Mouse (Mus musculus) hindbrain, embryonic 13.5 days (tissue): Measurements from ENCODE around the gene Ttc6. TPM values are rescaled to one million over a fixed set of nuclear protein-coding genes. Genes with fewer than 3 reads are reported as not detected.
A peak's percentile ranks its signal among the peaks of the same experiment; 100 is the strongest.

Source experiments
- ATAC-seq: fragments of 200-750 bp; cut with Nextera tagmentation; 2 replicates; pipeline ENCODE4 v1.8.0; 2017; ENCODE audit warnings: moderate TSS enrichment; ENCODE audit not compliant: low FRiP score
- H3K27ac ChIP-seq: fragments of 300-500 bp; sonication (generic); 2 replicates; pipeline ENCODE4 v1.5.1; 2015; ENCODE audit warnings: inconsistent platforms, mild to moderate bottlenecking, moderate library complexity
- H3K27me3 ChIP-seq: fragments of 300-500 bp; sonication (generic); 2 replicates; pipeline ENCODE4 v1.6.1; 2015; ENCODE audit warnings: mild to moderate bottlenecking, inconsistent platforms
- H3K36me3 ChIP-seq: fragments of 300-500 bp; sonication (generic); 2 replicates; pipeline ENCODE4 v1.6.1; 2015; ENCODE audit warnings: mild to moderate bottlenecking, inconsistent platforms
- H3K4me1 ChIP-seq: fragments of 300-500 bp; sonication (generic); replicated peaks from 2 replicates; pipeline ENCODE4 v1.6.1; 2015; ENCODE audit warnings: inconsistent platforms
- H3K4me2 ChIP-seq: fragments of 300-500 bp; sonication (generic); 2 replicates; pipeline ENCODE4 v1.6.1; 2015; ENCODE audit warnings: inconsistent platforms, mild to moderate bottlenecking, moderate library complexity
- H3K4me3 ChIP-seq: fragments of 300-500 bp; sonication (generic); 2 replicates; pipeline ENCODE4 v1.5.1; 2015; ENCODE audit warnings: mild to moderate bottlenecking, inconsistent platforms
- H3K9ac ChIP-seq: fragments of 300-500 bp; sonication (generic); 2 replicates; pipeline ENCODE4 v1.6.1; 2015; ENCODE audit warnings: mild to moderate bottlenecking, inconsistent platforms
- H3K9me3 ChIP-seq: fragments of 300-500 bp; sonication (generic); 2 replicates; pipeline ENCODE4 v1.6.1; 2016; ENCODE audit warnings: inconsistent platforms
- WGBS: fragments of 180-500 bp; shearing (Covaris S2); methylation state at CpG from one replicate; pipeline ENCODE4 v1.1.7; 2015; 5-methylcytosine and 5-hydroxymethylcytosine counted together
- polyA plus RNA-seq: library from polyadenylated mRNA; unstranded; fragments of >200 nt; fragmentation: Nextera tagmentation; extraction: Ambion mirVana; gene quantifications from 2 replicates; pipeline ENCODE4 v1.2.1, GENCODE M21; 2015

The Ttc6 gene
- polyA plus RNA-seq, 1 experiment from 2014 or later, result 0.75 TPM

- no peak for ATAC-seq
- no peak overlapping the region for H3K4me3 ChIP-seq
- under 1% methylated on average over 20 of the region's 20 CpGs for WGBS
- no peak overlapping the region for H3K4me2 ChIP-seq
- no peaks in the 10 kb centered on the region for H3K9me3 ChIP-seq
- no peak overlapping the region for H3K9ac ChIP-seq
- no peaks in the 10 kb centered on the region for H3K36me3 ChIP-seq
- peaks cover 12% of the 10 kb centered on the region for H3K4me1 ChIP-seq
- peaks cover 100% of the 10 kb centered on the region for H3K27me3 ChIP-seq
- no peak overlapping the region for H3K27ac ChIP-seq
Observed at GRCm38 (mm10) chr12:57548352-57548980, 15.4 kb upstream of the Ttc6 start.

GRCm38 (mm10) chr12:57548981-57549666, 14.8 kb upstream of the Ttc6 start:
- ATAC-seq, result peak; percentile 17; the same call in 1 of the 2 replicates
- no peaks in the 10 kb centered on the region for H3K36me3 ChIP-seq
- H3K4me3 ChIP-seq, result no peak overlapping the region
- peaks cover 100% of the 10 kb centered on the region for H3K27me3 ChIP-seq
- no peak overlapping the region for H3K27ac ChIP-seq
- WGBS, result 1% methylated on average over 25 of the region's 25 CpGs
- no peak overlapping the region for H3K9ac ChIP-seq
- H3K9me3 ChIP-seq, result no peaks in the 10 kb centered on the region
- peaks cover 12% of the 10 kb centered on the region for H3K4me1 ChIP-seq
- H3K4me2 ChIP-seq, result no peak overlapping the region

GRCm38 (mm10) chr12:57549667-57550160, 14.2 kb upstream of the Ttc6 start:
- 3% methylated on average over 15 of the region's 15 CpGs for WGBS
- Histone ChIP-seq H3K4me3 (no peak overlapping the region), H3K4me2 (no peak overlapping the region)

GRCm38 (mm10) chr12:57550181-57550808, 13.6 kb upstream of the Ttc6 start:
- WGBS, result 2% methylated on average over 31 of the region's 31 CpGs
- Histone ChIP-seq H3K9ac (no peak overlapping the region), H3K9me3 (no peaks in the 10 kb centered on the region), H3K27ac (no peak overlapping the region), H3K27me3 (peaks cover 100% of the 10 kb centered on the region), H3K36me3 (no peaks in the 10 kb centered on the region), H3K4me3 (no peak overlapping the region), H3K4me2 (no peak overlapping the region), H3K4me1 (peaks cover 10% of the 10 kb centered on the region)
- no peak for ATAC-seq

More at GRCm38 (mm10) chr12:57549667-57550160, 14.2 kb upstream of the Ttc6 start:
- no peak for ATAC-seq
- H3K9ac ChIP-seq, result no peak overlapping the region
- peaks cover 100% of the 10 kb centered on the region for H3K27me3 ChIP-seq
- no peak overlapping the region for H3K27ac ChIP-seq
- no peaks in the 10 kb centered on the region for H3K9me3 ChIP-seq
- H3K36me3 ChIP-seq, result no peaks in the 10 kb centered on the region
- H3K4me1 ChIP-seq, result peaks cover 12% of the 10 kb centered on the region

- H3K9ac ChIP-seq, result no peak overlapping the region
- no peak overlapping the region for H3K4me3 ChIP-seq
- no peaks in the 10 kb centered on the region for H3K9me3 ChIP-seq
- H3K4me1 ChIP-seq, result peaks cover 5% of the 10 kb centered on the region; the same call in 1 of the 2 replicates
- ATAC-seq, result no peak
- H3K27ac ChIP-seq, result no peak overlapping the region
- no peak overlapping the region for H3K4me2 ChIP-seq
- WGBS, result 4% methylated on average over 8 of the region's 8 CpGs
- no peaks in the 10 kb centered on the region for H3K36me3 ChIP-seq
- peaks cover 100% of the 10 kb centered on the region for H3K27me3 ChIP-seq
Observed at GRCm38 (mm10) chr12:57550881-57551280, 13.0 kb upstream of the Ttc6 start.

GRCm38 (mm10) chr12:57552286-57552685, 11.6 kb upstream of the Ttc6 start:
- H3K9me3 ChIP-seq, result no peaks in the 10 kb centered on the region
- no peak overlapping the region for H3K4me3 ChIP-seq
- no peak overlapping the region for H3K9ac ChIP-seq
- no peaks in the 10 kb centered on the region for H3K36me3 ChIP-seq
- H3K4me1 ChIP-seq, result no peaks in the 10 kb centered on the region
- H3K4me2 ChIP-seq, result no peak overlapping the region
- ATAC-seq, result no peak
- WGBS, result 10% methylated on average over 3 of the region's 3 CpGs
- peaks cover 95% of the 10 kb centered on the region for H3K27me3 ChIP-seq
- no peak overlapping the region for H3K27ac ChIP-seq

GRCm38 (mm10) chr12:57554091-57554490, 9.8 kb upstream of the Ttc6 start:
- no peak for ATAC-seq
- Histone ChIP-seq H3K4me2 (no peak overlapping the region), H3K36me3 (no peaks in the 10 kb centered on the region), H3K4me3 (no peak overlapping the region), H3K9me3 (no peaks in the 10 kb centered on the region), H3K27ac (no peak overlapping the region), H3K27me3 (peaks cover 78% of the 10 kb centered on the region), H3K9ac (no peak overlapping the region), H3K4me1 (no peaks in the 10 kb centered on the region)
- WGBS, result 36% methylated on average over 3 of the region's 3 CpGs

- Histone ChIP-seq H3K4me3 (no peak overlapping the region), H3K36me3 (no peaks in the 10 kb centered on the region), H3K27me3 (peaks cover 43% of the 10 kb centered on the region), H3K27ac (no peak overlapping the region), H3K4me2 (no peak overlapping the region), H3K4me1 (peaks cover 7% of the 10 kb centered on the region), H3K9me3 (no peaks in the 10 kb centered on the region), H3K9ac (no peak overlapping the region)
- ATAC-seq, result no peak
- WGBS, result 47% methylated on average over 9 of the region's 9 CpGs
Observed at GRCm38 (mm10) chr12:57571773-57572172, 7.9 kb downstream of the Ttc6 start.

GRCm38 (mm10) chr12:57572415-57572814, 8.5 kb downstream of the Ttc6 start:
- H3K4me1 ChIP-seq, result peaks cover 7% of the 10 kb centered on the region
- no peaks in the 10 kb centered on the region for H3K9me3 ChIP-seq
- H3K4me2 ChIP-seq, result no peak overlapping the region
- H3K9ac ChIP-seq, result no peak overlapping the region
- no peak overlapping the region for H3K27ac ChIP-seq
- no peaks in the 10 kb centered on the region for H3K36me3 ChIP-seq
- peaks cover 47% of the 10 kb centered on the region for H3K27me3 ChIP-seq
- H3K4me3 ChIP-seq, result no peak overlapping the region
- no peak for ATAC-seq

GRCm38 (mm10) chr12:57575931-57576628, 12.2 kb downstream of the Ttc6 start:
- Histone ChIP-seq H3K27ac (no peak overlapping the region), H3K4me3 (peak overlapping the region; percentile 55), H3K27me3 (peaks cover 52% of the 10 kb centered on the region), H3K4me1 (peaks cover 7% of the 10 kb centered on the region), H3K9ac (peak overlapping the region; percentile 66), H3K9me3 (no peaks in the 10 kb centered on the region), H3K4me2 (peak overlapping the region; percentile 79), H3K36me3 (no peaks in the 10 kb centered on the region)
- WGBS, result 1% methylated on average over 77 of the region's 81 CpGs
- peak; percentile 86 for ATAC-seq

GRCm38 (mm10) chr12:57607624-57608023, 43.7 kb downstream of the Ttc6 start:
- H3K4me1 ChIP-seq, result no peaks in the 10 kb centered on the region
- H3K4me2 ChIP-seq, result no peak overlapping the region
- 67% methylated on average over 5 of the region's 5 CpGs for WGBS
- H3K9me3 ChIP-seq, result no peaks in the 10 kb centered on the region
- H3K4me3 ChIP-seq, result no peak overlapping the region
- H3K27me3 ChIP-seq, result no peaks in the 10 kb centered on the region
- H3K36me3 ChIP-seq, result no peaks in the 10 kb centered on the region
- no peak overlapping the region for H3K9ac ChIP-seq
- no peak for ATAC-seq
- H3K27ac ChIP-seq, result no peak overlapping the region

GRCm38 (mm10) chr12:57615137-57615536, 51.2 kb downstream of the Ttc6 start:
- 93% methylated on average over 4 of the region's 4 CpGs for WGBS
- H3K9me3 ChIP-seq, result no peaks in the 10 kb centered on the region
- no peak overlapping the region for H3K9ac ChIP-seq
- H3K27me3 ChIP-seq, result no peaks in the 10 kb centered on the region
- H3K4me3 ChIP-seq, result no peak overlapping the region
- no peak for ATAC-seq
- no peaks in the 10 kb centered on the region for H3K36me3 ChIP-seq
- H3K4me1 ChIP-seq, result no peaks in the 10 kb centered on the region
- no peak overlapping the region for H3K27ac ChIP-seq
- no peak overlapping the region for H3K4me2 ChIP-seq
